Mouse (Mus musculus): ENCODE results near the gene Zxdc. TPM values are rescaled to one million over a fixed set of nuclear protein-coding genes. Genes with fewer than 3 reads are reported as not detected.

Gene Zxdc
- polyA plus RNA-seq (2015; fragmentation: Nextera tagmentation; extraction: Ambion mirVana) = 8.2 and 8.9 TPM in 2 replicates

DNA sequence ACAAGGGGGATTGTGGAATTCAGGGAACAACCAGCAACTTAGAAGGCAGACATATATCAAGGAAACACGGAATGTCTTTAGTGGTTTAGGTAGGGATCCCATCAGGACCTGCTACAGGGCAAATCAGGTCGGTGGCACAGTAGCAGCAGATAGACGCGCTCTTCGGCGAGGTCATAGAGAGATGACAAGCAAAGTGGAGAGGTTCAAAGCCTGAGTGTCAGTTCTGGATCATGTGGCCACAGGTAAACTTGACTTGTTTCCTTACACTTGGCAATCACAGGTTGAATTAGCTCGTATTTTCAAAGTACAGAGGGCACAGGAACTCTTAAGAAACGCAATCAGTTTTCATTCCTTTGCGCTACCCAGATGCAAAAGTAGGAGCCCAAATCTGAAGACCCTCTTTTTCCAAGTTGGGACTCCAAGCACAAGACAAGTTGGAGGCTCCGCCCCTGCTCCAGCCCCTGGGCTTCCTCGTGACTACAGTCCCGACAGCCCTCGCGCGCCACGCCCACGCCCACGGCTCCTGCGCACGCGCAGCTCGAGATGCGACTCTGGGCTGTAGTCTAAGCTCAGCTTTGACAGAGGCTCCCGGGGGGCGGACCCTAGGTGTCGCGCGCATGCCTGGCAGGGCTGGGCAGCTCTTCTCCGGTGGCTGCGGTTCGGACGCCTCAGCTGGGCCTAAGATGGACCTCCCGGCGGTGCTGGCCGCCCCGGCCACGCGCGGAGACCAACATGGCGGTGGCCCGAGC is at the start of gene Zxdc:
Gene Zxdc, plus strand, starts transcription at position 517 of the 749 bp plus-strand sequence.
- H3K27ac ChIP-seq = peak within 1 kb of the TSS; percentile 74
- peak within 1 kb of the TSS; percentile 98 for H3K4me2 ChIP-seq
- H3K9me3 ChIP-seq = no peaks in the 10 kb centered on the region
- 6% methylated on average over 41 of the region's 41 CpGs for WGBS
- peaks cover 28% of the 10 kb centered on the region for H3K4me1 ChIP-seq
- peak within 1 kb of the TSS; percentile 96 for H3K4me3 ChIP-seq
- peak; percentile 93 for ATAC-seq (ENCODE audit: insufficient number of reproducible peaks, insufficient read depth, low FRiP score, low TSS enrichment, low read depth)
- no peaks in the 10 kb centered on the region for H3K27me3 ChIP-seq
- peaks cover 17% of the 10 kb centered on the region for H3K36me3 ChIP-seq
- peak within 1 kb of the TSS; percentile 88 for H3K9ac ChIP-seq

DNA sequence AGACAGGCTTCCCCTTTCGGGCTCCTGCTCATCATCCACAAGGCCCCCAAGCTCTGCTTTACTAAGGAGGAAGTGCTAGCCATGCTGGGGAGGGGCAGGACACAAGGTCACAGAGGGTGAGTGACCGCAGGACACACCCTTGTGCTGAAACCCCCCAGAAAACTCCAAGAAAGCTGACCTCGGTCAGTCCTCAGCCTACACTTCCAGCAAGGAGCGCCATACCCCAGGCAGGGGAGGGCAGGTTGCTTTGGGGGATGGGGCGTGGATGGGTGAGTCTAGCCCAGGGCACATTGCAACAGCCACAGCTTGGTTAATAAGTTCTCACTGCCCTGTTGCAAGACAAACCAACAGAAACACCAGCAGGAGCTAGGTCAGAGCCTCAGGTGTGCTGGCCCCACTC is 48.9 kb upstream of the Zxdc start:
- Histone ChIP-seq H3K9ac (no peak overlapping the region), H3K4me3 (no peak overlapping the region), H3K4me1 (0 out of 2 replicates have a peak, but pooled peaks cover 5% of the 10 kb centered on the region), H3K27me3 (peaks cover 15% of the 10 kb centered on the region), H3K36me3 (no peaks in the 10 kb centered on the region), H3K27ac (no peak overlapping the region), H3K4me2 (no peak overlapping the region), H3K9me3 (no peaks in the 10 kb centered on the region)
- no peak for ATAC-seq (ENCODE audit: insufficient number of reproducible peaks, insufficient read depth, low FRiP score, low TSS enrichment, low read depth)
- WGBS = 77% methylated on average over 5 of the region's 5 CpGs

DNA sequence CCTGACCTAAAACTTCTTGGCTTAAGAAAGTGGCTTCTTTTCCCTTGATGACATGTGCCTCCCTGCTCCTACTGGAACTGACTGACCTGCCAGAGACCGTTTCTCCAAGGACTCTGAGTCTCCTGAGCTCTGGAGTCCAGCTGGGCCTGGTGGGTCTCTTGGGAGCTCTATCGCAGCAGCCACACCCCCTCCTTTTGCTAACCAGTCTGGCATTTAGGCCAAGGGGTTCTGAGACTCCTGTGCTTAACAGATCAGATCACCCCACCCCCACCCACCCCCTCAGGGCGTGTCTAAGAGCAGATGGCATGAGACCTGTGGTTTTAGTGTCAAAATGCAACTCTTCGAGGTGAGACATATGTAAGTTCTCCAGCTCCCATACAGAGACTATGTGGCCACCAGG is 47.5 kb upstream of the Zxdc start:
- no peak overlapping the region for H3K9ac ChIP-seq
- H3K4me2 ChIP-seq = no peak overlapping the region
- H3K4me1 ChIP-seq = 0 out of 2 replicates have a peak, but pooled peaks cover 5% of the 10 kb centered on the region
- no peaks in the 10 kb centered on the region for H3K36me3 ChIP-seq
- peaks cover 17% of the 10 kb centered on the region for H3K27me3 ChIP-seq
- ATAC-seq (ENCODE audit: insufficient number of reproducible peaks, insufficient read depth, low FRiP score, low TSS enrichment, low read depth) = no peak
- H3K4me3 ChIP-seq = no peak overlapping the region
- H3K9me3 ChIP-seq = no peaks in the 10 kb centered on the region
- 46% methylated on average over 4 of the region's 4 CpGs for WGBS
- no peak overlapping the region for H3K27ac ChIP-seq

DNA sequence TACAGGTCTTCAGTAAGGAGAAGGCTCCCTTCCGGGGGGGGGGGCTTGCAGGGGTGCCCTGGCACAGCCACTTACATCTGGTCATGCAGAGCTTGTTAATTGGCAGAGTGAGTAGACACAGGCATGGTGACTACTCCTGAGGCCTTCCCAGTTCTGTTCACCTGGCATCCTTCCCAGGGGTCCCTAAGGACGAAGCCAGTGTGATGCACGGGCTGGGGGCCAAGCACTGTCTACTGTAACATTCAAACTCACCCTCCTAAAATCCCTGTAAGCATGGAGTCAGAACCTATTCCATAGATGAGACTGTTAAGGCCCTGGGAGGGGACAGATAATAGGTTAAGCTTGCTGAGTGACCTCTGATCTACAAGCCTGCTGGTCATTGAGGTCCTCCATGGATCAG is 45.3 kb upstream of the Zxdc start:
- Histone ChIP-seq H3K36me3 (no peaks in the 10 kb centered on the region), H3K4me3 (no peak overlapping the region), H3K4me2 (no peak overlapping the region), H3K27me3 (peaks cover 17% of the 10 kb centered on the region), H3K27ac (no peak overlapping the region), H3K9ac (no peak overlapping the region), H3K9me3 (no peaks in the 10 kb centered on the region), H3K4me1 (0 out of 2 replicates have a peak, but pooled peaks cover 5% of the 10 kb centered on the region)
- 71% methylated on average over 3 of the region's 3 CpGs for WGBS
- ATAC-seq (ENCODE audit: insufficient number of reproducible peaks, insufficient read depth, low FRiP score, low TSS enrichment, low read depth) = no peak

DNA sequence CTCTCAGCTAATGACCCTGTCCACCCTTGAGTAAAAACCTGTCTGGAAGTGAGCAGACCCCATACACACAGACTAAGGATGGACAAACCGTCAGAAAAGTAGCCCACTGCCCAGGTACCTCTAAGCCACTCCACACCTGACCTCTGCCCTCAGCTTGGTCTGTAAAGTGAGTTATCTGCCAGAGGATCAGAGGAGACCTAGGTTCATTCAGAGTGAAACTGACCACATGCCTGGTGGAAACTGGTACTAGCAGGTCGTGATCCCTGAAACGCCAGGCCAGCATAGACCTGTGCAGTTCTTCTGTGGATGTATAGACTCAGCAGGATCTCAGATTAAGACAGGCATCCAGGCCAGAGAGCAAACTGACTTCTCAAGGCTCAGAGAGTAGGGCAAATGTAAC is 44.8 kb upstream of the Zxdc start:
- 66% methylated on average over 3 of the region's 3 CpGs for WGBS
- Histone ChIP-seq H3K27ac (no peak overlapping the region), H3K9me3 (no peaks in the 10 kb centered on the region), H3K36me3 (no peaks in the 10 kb centered on the region), H3K9ac (peak overlapping the region; percentile 17; the same call in 1 of the 2 replicates), H3K27me3 (peaks cover 17% of the 10 kb centered on the region), H3K4me3 (peak overlapping the region; percentile 25; the same call in 1 of the 2 replicates), H3K4me1 (0 out of 2 replicates have a peak, but pooled peaks cover 5% of the 10 kb centered on the region), H3K4me2 (peak overlapping the region; percentile 51; the same call in 1 of the 2 replicates)
- no peak for ATAC-seq (ENCODE audit: insufficient number of reproducible peaks, insufficient read depth, low FRiP score, low TSS enrichment, low read depth)

DNA sequence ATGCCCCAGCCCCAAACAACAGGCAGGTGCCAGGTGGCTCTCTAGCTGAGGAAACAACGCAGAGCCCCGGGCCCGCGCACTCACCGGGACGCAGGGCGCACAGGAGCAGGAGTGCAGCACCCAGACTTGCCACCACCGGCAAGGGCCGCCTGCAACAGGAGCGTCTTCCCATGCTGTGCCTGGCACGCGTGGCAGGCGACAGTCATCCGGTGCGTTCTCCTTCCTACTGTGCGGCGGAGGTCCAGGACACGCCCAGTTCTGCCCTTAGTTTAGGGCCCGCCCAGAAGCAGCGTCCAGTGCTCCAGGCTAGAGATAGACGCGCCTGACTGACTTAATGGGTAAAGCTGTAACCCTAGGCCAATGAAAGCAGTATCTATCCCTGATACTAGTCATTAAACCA is 44.3 kb upstream of the Zxdc start, which contains the start of gene Chst13:
Gene Chst13, minus strand, starts transcription at position 195 of the 400 bp plus-strand sequence.
- Histone ChIP-seq H3K4me1 (0 out of 2 replicates have a peak, but pooled peaks cover 5% of the 10 kb centered on the region), H3K9ac (peak within 1 kb of the TSS; percentile 17; the same call in 1 of the 2 replicates), H3K4me3 (peak within 1 kb of the TSS; percentile 25), H3K9me3 (no peaks in the 10 kb centered on the region), H3K27ac (no peak within 1 kb of the TSS), H3K36me3 (no peaks in the 10 kb centered on the region), H3K4me2 (peak within 1 kb of the TSS; percentile 51), H3K27me3 (peaks cover 17% of the 10 kb centered on the region)
- no peak for ATAC-seq (ENCODE audit: insufficient number of reproducible peaks, insufficient read depth, low FRiP score, low TSS enrichment, low read depth)
- WGBS = 7% methylated on average over 22 of the region's 22 CpGs

DNA sequence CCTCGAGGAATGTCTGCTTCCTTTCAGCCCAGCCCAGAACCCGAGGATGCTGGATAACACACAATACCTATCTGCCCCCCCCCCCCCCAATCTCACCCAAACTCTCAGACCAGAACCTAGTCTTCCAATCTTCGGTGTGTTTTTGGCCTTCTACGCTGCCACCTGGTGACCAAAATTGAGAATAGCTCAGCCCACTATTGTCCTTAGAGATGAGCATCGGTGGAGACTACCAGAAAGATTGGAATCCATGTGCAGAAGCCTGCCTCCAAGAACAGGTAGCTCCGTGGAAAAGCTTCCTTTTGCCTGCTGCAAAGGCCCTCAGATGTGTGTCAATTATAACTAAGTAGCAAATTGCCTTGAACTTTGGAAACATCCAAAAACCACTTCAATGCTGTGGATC is 41.6 kb upstream of the Zxdc start:
- H3K27me3 ChIP-seq = peaks cover 17% of the 10 kb centered on the region

DNA sequence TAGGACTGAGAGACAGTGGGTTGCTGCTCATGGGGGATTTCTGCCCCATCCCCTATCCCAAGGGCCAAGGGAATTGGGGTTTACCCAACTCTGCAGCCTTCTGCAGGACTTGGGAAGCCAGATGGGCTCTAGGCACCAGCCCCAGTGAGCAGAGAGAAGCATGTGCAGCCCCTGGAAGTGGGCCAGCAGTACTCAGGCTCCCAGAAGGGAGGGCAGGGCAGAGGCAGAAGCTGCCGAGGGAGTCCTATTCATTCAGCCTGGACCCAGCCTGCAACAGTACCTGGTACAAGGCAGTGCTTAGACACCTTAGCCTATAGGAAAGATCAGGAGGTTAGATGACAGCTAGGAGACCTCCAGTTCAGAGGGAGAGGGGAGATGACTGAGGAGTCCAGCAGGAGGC is 39.3 kb upstream of the Zxdc start:
- Histone ChIP-seq H3K27me3 (peaks cover 7% of the 10 kb centered on the region), H3K9me3 (no peaks in the 10 kb centered on the region), H3K36me3 (no peaks in the 10 kb centered on the region), H3K27ac (no peak overlapping the region), H3K4me3 (no peak overlapping the region), H3K4me2 (no peak overlapping the region), H3K4me1 (0 out of 2 replicates have a peak, but pooled peaks cover 2% of the 10 kb centered on the region), H3K9ac (no peak overlapping the region)
- WGBS = 33% methylated on average over 1 of the region's 1 CpGs
- ATAC-seq (ENCODE audit: insufficient number of reproducible peaks, insufficient read depth, low FRiP score, low TSS enrichment, low read depth) = no peak

More for the DNA sequence above, 41.6 kb upstream of the Zxdc start:
- no peaks in the 10 kb centered on the region for H3K36me3 ChIP-seq
- no peak overlapping the region for H3K4me2 ChIP-seq
- H3K9me3 ChIP-seq = no peaks in the 10 kb centered on the region
- no peak overlapping the region for H3K4me3 ChIP-seq
- H3K4me1 ChIP-seq = 0 out of 2 replicates have a peak, but pooled peaks cover 5% of the 10 kb centered on the region
- no peak overlapping the region for H3K9ac ChIP-seq
- no peak for ATAC-seq (ENCODE audit: insufficient number of reproducible peaks, insufficient read depth, low FRiP score, low TSS enrichment, low read depth)
- 21% methylated on average over 6 of the region's 6 CpGs for WGBS
- no peak overlapping the region for H3K27ac ChIP-seq

DNA sequence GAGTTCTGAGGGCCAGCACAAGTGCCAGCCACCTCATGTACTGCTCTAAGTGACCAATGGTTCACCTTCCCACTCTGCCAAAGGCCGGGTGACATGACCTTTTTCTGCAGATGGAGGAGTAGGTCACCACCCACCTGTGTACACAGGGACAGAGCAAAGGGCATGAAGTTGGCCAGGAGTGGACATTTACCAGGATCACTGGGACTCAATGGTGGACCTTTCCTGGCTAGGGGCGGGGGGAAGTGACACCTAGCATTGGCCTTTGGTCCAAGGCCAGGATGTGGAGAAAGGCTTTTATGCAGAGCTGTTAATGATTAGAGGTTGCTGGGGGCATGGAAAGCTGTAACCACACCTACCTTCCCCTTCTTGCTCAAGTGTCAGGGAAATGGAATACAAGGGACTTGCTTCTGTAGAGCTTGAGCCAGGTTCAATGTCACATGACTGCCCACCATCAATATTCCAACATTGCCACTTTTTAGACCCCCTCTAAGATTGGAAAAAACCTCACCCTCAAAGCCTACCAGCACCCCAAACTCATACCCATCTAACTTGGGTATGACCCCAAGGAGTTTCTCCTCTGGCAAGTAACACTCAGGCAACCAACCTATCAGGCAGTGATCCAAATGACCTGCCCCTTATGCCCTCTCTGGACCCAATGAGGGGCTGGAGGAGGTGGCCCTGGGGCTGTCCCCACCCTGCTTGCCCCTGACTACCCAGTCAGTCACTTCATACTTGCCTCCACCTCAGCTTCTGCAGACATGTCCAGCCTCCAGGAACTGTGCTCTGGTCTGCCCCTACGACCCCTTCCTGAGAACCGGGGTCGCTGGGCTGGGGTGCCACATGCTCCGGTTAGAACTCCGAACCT is 36.5 kb upstream of the Zxdc start, which contains the start of gene Uroc1:
Gene Uroc1, plus strand, starts transcription at position 724 of the 865 bp plus-strand sequence.
- H3K36me3 ChIP-seq = no peaks in the 10 kb centered on the region
- H3K4me1 ChIP-seq = no peaks in the 10 kb centered on the region
- no peak within 1 kb of the TSS for H3K27ac ChIP-seq
- no peaks in the 10 kb centered on the region for H3K27me3 ChIP-seq
- no peak within 1 kb of the TSS for H3K4me3 ChIP-seq
- 85% methylated on average over 7 of the region's 7 CpGs for WGBS
- no peak within 1 kb of the TSS for H3K4me2 ChIP-seq
- H3K9me3 ChIP-seq = no peaks in the 10 kb centered on the region
- no peak within 1 kb of the TSS for H3K9ac ChIP-seq
- ATAC-seq (ENCODE audit: insufficient number of reproducible peaks, insufficient read depth, low FRiP score, low TSS enrichment, low read depth) = no peak

DNA sequence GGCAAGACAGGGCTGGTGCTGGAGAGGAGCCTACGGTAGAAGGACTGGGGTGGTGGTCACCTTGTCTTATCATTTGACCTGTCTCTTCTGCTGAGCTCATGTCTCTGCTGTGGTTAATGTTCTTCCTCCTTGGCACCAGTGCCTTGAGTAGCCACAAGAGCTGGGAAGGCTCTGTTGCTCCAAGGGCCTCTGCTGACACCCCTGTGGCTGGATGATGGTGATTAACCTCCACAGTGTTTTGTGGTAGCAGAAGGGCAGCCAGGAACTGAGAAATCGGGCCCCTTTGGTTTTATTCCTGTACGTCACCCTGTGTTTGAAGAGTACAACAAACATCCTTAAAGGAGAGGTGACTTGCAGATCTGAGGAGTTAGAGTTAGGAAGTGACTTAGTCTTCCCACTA is 35.0 kb upstream of the Zxdc start:
- no peak for ATAC-seq (ENCODE audit: insufficient number of reproducible peaks, insufficient read depth, low FRiP score, low TSS enrichment, low read depth)
- Histone ChIP-seq H3K36me3 (no peaks in the 10 kb centered on the region), H3K4me1 (no peaks in the 10 kb centered on the region), H3K27me3 (no peaks in the 10 kb centered on the region), H3K27ac (no peak overlapping the region), H3K4me2 (no peak overlapping the region), H3K9me3 (no peaks in the 10 kb centered on the region), H3K4me3 (no peak overlapping the region), H3K9ac (no peak overlapping the region)
- 82% methylated on average over 3 of the region's 3 CpGs for WGBS

DNA sequence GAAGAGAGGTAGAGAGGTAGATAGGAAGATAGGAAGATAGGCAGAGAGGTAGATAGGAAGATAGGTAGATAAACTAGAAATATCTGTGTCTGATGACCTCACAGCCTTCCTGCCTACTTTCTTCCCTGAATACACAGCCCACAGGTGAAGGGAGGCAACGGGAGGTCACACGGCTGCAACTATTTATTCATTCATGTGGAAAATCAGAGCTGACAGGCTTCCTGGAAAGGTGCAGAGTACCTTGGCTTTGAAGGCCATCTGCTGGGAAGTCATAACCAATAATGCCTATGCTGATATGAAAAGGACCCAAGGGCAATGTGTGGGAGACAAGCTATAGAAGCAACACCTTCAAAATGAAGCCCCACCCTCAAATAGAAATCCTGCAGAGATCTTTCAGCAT is 26.9 kb upstream of the Zxdc start:
- 61% methylated on average over 2 of the region's 2 CpGs for WGBS
- H3K4me3 ChIP-seq = no peak overlapping the region
- no peaks in the 10 kb centered on the region for H3K9me3 ChIP-seq
- H3K4me2 ChIP-seq = no peak overlapping the region
- H3K27me3 ChIP-seq = no peaks in the 10 kb centered on the region
- no peak overlapping the region for H3K27ac ChIP-seq
- no peak overlapping the region for H3K9ac ChIP-seq
- ATAC-seq (ENCODE audit: insufficient number of reproducible peaks, insufficient read depth, low FRiP score, low TSS enrichment, low read depth) = no peak
- H3K36me3 ChIP-seq = no peaks in the 10 kb centered on the region
- H3K4me1 ChIP-seq = no peaks in the 10 kb centered on the region

Data from embryonic facial prominence, embryonic 13.5 days (tissue).